Mouse (Mus musculus) ES-Bruce4 (cell line): ENCODE measurements around the gene Agtpbp1. TPM values are rescaled to one million over a fixed set of nuclear protein-coding genes. Genes with fewer than 3 reads are reported as not detected.

ENCODE experiments used
- H3K27ac ChIP-seq: 2 replicates; pipeline ENCODE4 v1.5.1; 2012; ENCODE audit warnings: low read length, inconsistent platforms; ENCODE audit not compliant: insufficient read depth
- H3K27me3 ChIP-seq: 2 replicates; pipeline ENCODE4 v1.6.1; 2012; ENCODE audit warnings: mild to moderate bottlenecking, low read length, inconsistent platforms; ENCODE audit not compliant: control insufficient read depth, poor library complexity, insufficient read depth, severe bottlenecking
- H3K36me3 ChIP-seq: 2 replicates; pipeline ENCODE4 v1.6.1; 2012; ENCODE audit warnings: inconsistent platforms, mild to moderate bottlenecking, low read length, moderate library complexity; ENCODE audit not compliant: control insufficient read depth, poor library complexity, insufficient read depth, severe bottlenecking
- H3K4me1 ChIP-seq: one replicate; pipeline ENCODE4 v1.8.1; 2011; ENCODE audit warnings: low read length; ENCODE audit not compliant: control insufficient read depth, insufficient read depth
- H3K4me3 ChIP-seq: 2 replicates; pipeline ENCODE4 v1.5.1; 2011; ENCODE audit warnings: low read depth, mild to moderate bottlenecking, low read length
- H3K9ac ChIP-seq: 2 replicates; pipeline ENCODE4 v1.6.1; 2012; ENCODE audit warnings: low read depth, mild to moderate bottlenecking, inconsistent platforms; ENCODE audit not compliant: poor library complexity, severe bottlenecking
- H3K9me3 ChIP-seq: replicated peaks from 2 replicates; pipeline ENCODE4 v1.6.1; 2012; ENCODE audit warnings: mild to moderate bottlenecking, low read length, inconsistent platforms; ENCODE audit not compliant: control insufficient read depth, poor library complexity, insufficient read depth, severe bottlenecking
- CTCF ChIP-seq: IDR thresholded peaks from one replicate; pipeline ENCODE4 v1.8.1; 2011; ENCODE audit warnings: low read depth, low read length
- EP300 ChIP-seq: IDR thresholded peaks from 2 replicates; pipeline ENCODE4 v1.6.1; 2011; ENCODE audit warnings: low read depth, low read length; ENCODE audit not compliant: insufficient read depth
- POLR2A ChIP-seq: IDR thresholded peaks from one replicate; pipeline ENCODE4 v1.8.1; 2011; ENCODE audit warnings: low read length; ENCODE audit not compliant: insufficient read depth
- polyA plus RNA-seq: library from polyadenylated mRNA; stranded (reverse); fragments of >200 nt; gene quantifications from 2 replicates; pipeline ENCODE4 v1.2.4, GENCODE M21; 2011; ENCODE audit warnings: low read depth; ENCODE audit not compliant: missing spikeins, insufficient read depth, insufficient read length

The Agtpbp1 gene
- polyA plus RNA-seq, 1 experiment, result 27.9 TPM

DNA sequence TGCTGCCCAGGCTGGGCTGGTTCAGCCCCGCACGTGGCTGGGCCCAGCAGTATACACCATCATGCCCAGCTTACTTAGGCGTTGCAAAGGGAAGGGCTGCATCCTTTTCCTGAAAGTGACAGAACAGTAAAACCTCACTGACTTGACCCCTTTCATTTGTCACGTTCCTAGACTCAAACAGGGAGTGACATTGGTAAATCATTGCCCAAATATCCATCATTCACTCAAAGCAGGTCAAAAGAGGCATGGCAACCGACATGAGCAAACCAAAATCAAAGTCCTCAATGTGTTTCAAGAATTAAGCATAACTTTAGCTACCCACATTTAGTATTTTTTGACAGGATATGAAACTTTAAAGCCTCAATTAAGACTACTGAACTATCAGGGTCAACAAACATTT is 86.8 kb downstream of the Agtpbp1 start:
- TF ChIP-seq EP300, result no peak
- no peak overlapping the region for H3K4me3 ChIP-seq
- no peaks in the 10 kb centered on the region for H3K27me3 ChIP-seq
- H3K27ac ChIP-seq, result no peak overlapping the region
- H3K9me3 ChIP-seq, result no peaks in the 10 kb centered on the region
- 0 out of 2 replicates have a peak, but pooled peaks cover 2% of the 10 kb centered on the region for H3K36me3 ChIP-seq
- no peaks in the 10 kb centered on the region for H3K4me1 ChIP-seq
- H3K9ac ChIP-seq, result no peak overlapping the region

DNA sequence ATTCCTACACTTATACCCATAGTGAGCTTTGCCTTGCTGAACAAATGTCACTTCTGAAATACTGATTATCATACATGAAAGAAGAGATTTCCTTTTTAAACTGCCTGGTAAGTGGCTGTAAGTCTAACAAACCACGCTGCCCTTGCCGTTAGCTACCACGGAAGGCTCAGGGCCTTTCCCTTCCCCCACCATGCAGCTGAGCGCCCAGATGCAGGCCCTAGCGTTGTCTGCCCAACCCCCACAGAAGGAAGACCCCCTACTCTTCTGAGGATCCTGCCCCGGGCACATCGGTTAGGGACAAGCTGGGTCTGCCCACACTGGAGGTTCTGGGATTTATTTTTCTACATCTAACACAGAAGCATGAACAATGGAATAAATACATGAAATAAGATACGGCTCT is 89.2 kb downstream of the Agtpbp1 start:
- H3K9me3 ChIP-seq, result no peaks in the 10 kb centered on the region
- H3K27ac ChIP-seq, result no peak overlapping the region
- H3K36me3 ChIP-seq, result 0 out of 2 replicates have a peak, but pooled peaks cover 2% of the 10 kb centered on the region
- no peak overlapping the region for H3K4me3 ChIP-seq
- no peak overlapping the region for H3K9ac ChIP-seq
- no peaks in the 10 kb centered on the region for H3K27me3 ChIP-seq
- no peaks in the 10 kb centered on the region for H3K4me1 ChIP-seq
- no peak for TF ChIP-seq CTCF
- no peak for TF ChIP-seq POLR2A
- no peak for TF ChIP-seq EP300

DNA sequence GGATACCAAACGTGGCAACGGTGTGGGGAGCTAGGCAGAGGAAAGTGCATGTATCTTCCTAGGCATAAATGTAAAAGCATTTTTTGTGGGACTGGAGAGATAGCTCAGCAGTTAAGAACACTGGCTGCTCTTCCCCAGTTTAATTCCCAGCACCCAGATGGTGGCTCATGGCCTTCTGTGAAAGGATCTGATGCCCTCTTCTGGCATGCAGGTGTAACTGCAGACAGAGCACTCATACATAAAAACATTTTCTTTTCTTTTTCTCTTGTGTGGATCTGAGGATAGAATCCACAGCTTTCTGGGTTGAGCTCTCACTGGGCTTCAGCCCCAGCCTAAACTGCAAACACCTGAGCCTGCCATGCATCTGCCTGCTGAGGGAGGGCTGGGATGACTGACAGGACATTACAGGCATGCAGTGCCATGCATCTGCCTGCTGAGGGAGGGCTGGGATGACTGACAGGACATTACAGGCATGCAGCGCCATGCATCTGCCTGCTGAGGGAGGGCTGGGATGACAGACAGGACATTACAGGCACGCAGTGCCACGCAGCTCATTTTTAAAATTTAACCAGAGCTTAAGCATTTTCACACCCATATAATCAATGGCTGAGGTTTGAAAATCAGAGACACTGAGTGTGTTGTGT is 90.3 kb downstream of the Agtpbp1 start:
- no peak overlapping the region for H3K27ac ChIP-seq
- H3K9ac ChIP-seq, result no peak overlapping the region
- no peaks in the 10 kb centered on the region for H3K4me1 ChIP-seq
- no peaks in the 10 kb centered on the region for H3K9me3 ChIP-seq
- no peaks in the 10 kb centered on the region for H3K27me3 ChIP-seq
- TF ChIP-seq CTCF (peak; percentile 54), EP300 (no peak)
- 0 out of 2 replicates have a peak, but pooled peaks cover 2% of the 10 kb centered on the region for H3K36me3 ChIP-seq
- H3K4me3 ChIP-seq, result no peak overlapping the region

- Histone ChIP-seq H3K36me3 (0 out of 2 replicates have a peak, but pooled peaks cover 2% of the 10 kb centered on the region), H3K4me3 (no peak overlapping the region), H3K27ac (no peak overlapping the region), H3K27me3 (no peaks in the 10 kb centered on the region), H3K9ac (no peak overlapping the region), H3K4me1 (no peaks in the 10 kb centered on the region), H3K9me3 (no peaks in the 10 kb centered on the region)
- no peak for TF ChIP-seq CTCF
- TF ChIP-seq EP300, result no peak
Measured at GRCm38 (mm10) chr13:59490726-59491125, 94.3 kb downstream of the Agtpbp1 start.

DNA sequence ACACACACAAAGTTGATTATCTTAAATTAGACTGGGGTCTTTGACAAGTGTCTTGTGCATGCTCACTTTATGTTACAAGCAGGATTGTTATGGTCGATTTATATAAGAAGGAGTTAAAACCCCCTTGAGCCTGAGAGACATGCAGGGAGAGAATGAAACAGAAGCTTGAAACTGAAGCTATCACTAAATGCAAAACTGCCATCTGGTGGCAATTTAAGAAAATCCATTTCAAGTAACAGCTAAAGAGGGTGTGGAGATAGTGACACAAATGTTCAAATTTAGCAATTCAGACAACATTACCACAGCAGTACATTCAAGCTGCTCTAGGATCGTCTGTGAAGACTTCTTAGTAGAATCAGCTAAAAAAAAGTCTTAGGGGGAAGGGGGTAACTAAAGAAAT is 95.9 kb downstream of the Agtpbp1 start:
- no peaks in the 10 kb centered on the region for H3K4me1 ChIP-seq
- H3K9ac ChIP-seq, result no peak overlapping the region
- H3K27ac ChIP-seq, result no peak overlapping the region
- no peaks in the 10 kb centered on the region for H3K9me3 ChIP-seq
- no peak overlapping the region for H3K4me3 ChIP-seq
- no peaks in the 10 kb centered on the region for H3K36me3 ChIP-seq
- no peaks in the 10 kb centered on the region for H3K27me3 ChIP-seq
- TF ChIP-seq POLR2A (no peak), EP300 (no peak), CTCF (no peak)

DNA sequence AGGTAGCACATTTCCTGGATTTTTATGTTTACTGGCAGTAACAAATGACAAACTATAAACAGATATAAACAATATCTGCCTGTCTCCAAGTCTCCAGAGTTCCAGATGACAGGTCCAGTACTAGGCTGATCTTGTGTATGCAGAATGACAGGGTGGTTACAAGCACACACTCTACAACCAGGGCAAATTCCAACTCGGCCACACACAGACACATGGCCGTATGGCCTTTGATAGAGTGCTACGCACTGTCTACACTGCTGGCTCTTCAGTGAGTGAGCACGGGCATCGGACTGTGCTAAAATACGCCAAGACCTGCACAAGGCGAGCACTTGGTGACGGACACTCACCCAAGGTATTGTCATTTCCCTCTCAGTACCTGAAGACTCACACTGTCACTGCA is 97.7 kb downstream of the Agtpbp1 start:
- Histone ChIP-seq H3K36me3 (no peaks in the 10 kb centered on the region), H3K9me3 (no peaks in the 10 kb centered on the region), H3K27me3 (no peaks in the 10 kb centered on the region), H3K27ac (no peak overlapping the region), H3K9ac (no peak overlapping the region), H3K4me1 (no peaks in the 10 kb centered on the region), H3K4me3 (no peak overlapping the region)
- no peak for TF ChIP-seq CTCF
- TF ChIP-seq POLR2A, result no peak
- no peak for TF ChIP-seq EP300

- Histone ChIP-seq H3K4me3 (no peak overlapping the region), H3K9me3 (no peaks in the 10 kb centered on the region), H3K4me1 (no peaks in the 10 kb centered on the region), H3K27ac (no peak overlapping the region), H3K9ac (no peak overlapping the region), H3K36me3 (no peaks in the 10 kb centered on the region), H3K27me3 (no peaks in the 10 kb centered on the region)
- TF ChIP-seq EP300 (no peak), CTCF (no peak), POLR2A (no peak)
Measured at GRCm38 (mm10) chr13:59486243-59486642, 98.8 kb downstream of the Agtpbp1 start.
